Mouse (Mus musculus) ES-E14 (cell line): ENCODE measurements around the gene Cdkn1c. TPM values are rescaled to one million over a fixed set of nuclear protein-coding genes. Genes with fewer than 3 reads are reported as not detected.

Source experiments
- DNase-seq: peaks from one replicate; pipeline ENCODE4 v3.0.0-alpha.2; 2013; ENCODE audit warnings: low read depth, low spot score
- H3K27ac ChIP-seq: 2 replicates; pipeline ENCODE4 v1.5.1; 2012; ENCODE audit warnings: low read depth, mild to moderate bottlenecking, low read length, moderate library complexity, mixed read lengths; ENCODE audit not compliant: poor library complexity, insufficient read depth, severe bottlenecking
- H3K36me3 ChIP-seq: 2 replicates; pipeline ENCODE4 v1.6.1; 2012; ENCODE audit warnings: mild to moderate bottlenecking, low read length, moderate library complexity, mixed read lengths; ENCODE audit not compliant: control insufficient read depth, poor library complexity, insufficient read depth, severe bottlenecking
- H3K4me1 ChIP-seq, 2 experiments: fragments of 150-350 bp in 1 of 2; sonication (generic) in 1 of 2; 2 replicates each; pipeline ENCODE4 v1.6.1; 2012; ENCODE audit warnings: low read length in 2 of 2, mild to moderate bottlenecking in 1 of 2, mixed read lengths in 1 of 2; ENCODE audit not compliant: control insufficient read depth in 2 of 2, insufficient read depth in 2 of 2, poor library complexity in 1 of 2
- H3K4me3 ChIP-seq, 2 experiments: fragments of 150-350 bp in 1 of 2; sonication (generic) in 1 of 2; 2 replicates each; pipeline ENCODE4 v1.5.1; 2012; ENCODE audit warnings: low read length in 2 of 2, low read depth in 1 of 2, mild to moderate bottlenecking in 1 of 2, mixed read lengths in 1 of 2; ENCODE audit not compliant: insufficient read depth in 1 of 2, poor library complexity in 1 of 2, severe bottlenecking in 1 of 2
- H3K9ac ChIP-seq: 2 replicates; pipeline ENCODE4 v1.6.1; 2012; ENCODE audit warnings: low read depth, mild to moderate bottlenecking, low read length, mixed read lengths; ENCODE audit not compliant: poor library complexity, insufficient read depth, severe bottlenecking
- H3K9me3 ChIP-seq: fragments of 150-350 bp; sonication (generic); 2 replicates; pipeline ENCODE4 v1.6.1; 2012; ENCODE audit warnings: low read depth, mild to moderate bottlenecking, low read length; ENCODE audit not compliant: control insufficient read depth, insufficient read depth
- CHD2 ChIP-seq: IDR thresholded peaks from 2 replicates; pipeline ENCODE4 v1.6.1; 2014; ENCODE audit warnings: mild to moderate bottlenecking, low read depth, low read length, inconsistent platforms
- HCFC1 ChIP-seq: IDR thresholded peaks from 2 replicates; pipeline ENCODE4 v1.6.1; 2012; ENCODE audit warnings: low read length, inconsistent platforms, borderline replicate concordance; ENCODE audit not compliant: insufficient read depth
- MAFK ChIP-seq: IDR thresholded peaks from 2 replicates; pipeline ENCODE4 v1.6.1; 2014; ENCODE audit warnings: mild to moderate bottlenecking, low read depth, low read length, inconsistent platforms; ENCODE audit not compliant: insufficient read depth
- ZC3H11A ChIP-seq: IDR thresholded peaks from 2 replicates; pipeline ENCODE4 v1.6.1; 2012; ENCODE audit warnings: low read depth, mild to moderate bottlenecking, inconsistent platforms, low read length, borderline replicate concordance
- ZNF384 ChIP-seq: IDR thresholded peaks from 2 replicates; pipeline ENCODE4 v1.6.1; 2012; ENCODE audit warnings: low read depth, low read length, inconsistent platforms
- in situ Hi-C, 2 experiments: fragments of 600-800 bp; cut with MboI; formaldehyde crosslinking; loops; one replicate each; pipeline ENCODE4 v1.15.1; 2025; ENCODE audit warnings: low sequenced_read_pairs in 2 of 2, inconsistent platforms in 1 of 2; ENCODE audit not compliant: unreplicated experiment in 2 of 2
- total RNA-seq: library from RNA; depleted of rRNA; stranded (reverse); fragments of 300-350 nt; gene quantifications from 2 replicates; pipeline ENCODE4 v1.2.3, GENCODE M21; 2012

Cdkn1c gene
- total RNA-seq, 1 experiment: 57.9 TPM

GRCm38 (mm10) chr7:143463865-143464415, 3.1 kb upstream of the Cdkn1c start:
- H3K4me3 ChIP-seq: no peak overlapping the region
- no peaks in the 10 kb centered on the region for H3K9me3 ChIP-seq

GRCm38 (mm10) chr7:143462516-143462915, 1.7 kb upstream of the Cdkn1c start:
- no peak for DNase-seq
- in situ Hi-C loops: no loop called here
- H3K27ac ChIP-seq: no peak overlapping the region
- no peaks in the 10 kb centered on the region for H3K9me3 ChIP-seq
- H3K36me3 ChIP-seq: no peaks in the 10 kb centered on the region
- no peak overlapping the region for H3K4me3 ChIP-seq
- H3K4me1 ChIP-seq: peaks cover 0 to 17% of the 10 kb centered on the region in 2 experiments; a peak in 2 of 4 replicates
- no peak for TF ChIP-seq ZC3H11A
- TF ChIP-seq HCFC1: no peak
- TF ChIP-seq ZNF384: no peak
- TF ChIP-seq MAFK: no peak
- TF ChIP-seq CHD2: no peak
- no peak overlapping the region for H3K9ac ChIP-seq

More at GRCm38 (mm10) chr7:143463865-143464415, 3.1 kb upstream of the Cdkn1c start:
- peaks cover 0 to 23% of the 10 kb centered on the region in 2 experiments; a peak in 2 of 4 replicates for H3K4me1 ChIP-seq
- H3K27ac ChIP-seq: no peak overlapping the region
- no peaks in the 10 kb centered on the region for H3K36me3 ChIP-seq
- TF ChIP-seq ZNF384 (no peak), CHD2 (no peak), HCFC1 (no peak), MAFK (no peak), ZC3H11A (peak; percentile 78; the same call in 1 of the 2 replicates)
- peak; percentile 79 for DNase-seq
- in situ Hi-C loops: no loop called here
- no peak overlapping the region for H3K9ac ChIP-seq

GRCm38 (mm10) chr7:143461920-143462319, 1.1 kb upstream of the Cdkn1c start:
- Histone ChIP-seq H3K4me1 (peaks cover 0 to 13% of the 10 kb centered on the region in 2 experiments; a peak in 2 of 4 replicates), H3K27ac (no peak overlapping the region), H3K4me3 (no peak overlapping the region), H3K9me3 (no peaks in the 10 kb centered on the region), H3K36me3 (no peaks in the 10 kb centered on the region), H3K9ac (no peak overlapping the region)
- TF ChIP-seq CHD2 (no peak), HCFC1 (no peak)
- in situ Hi-C loops: no loop called here
- DNase-seq: no peak

GRCm38 (mm10) chr7:143461294-143461870, 532 bp upstream of the Cdkn1c start:
- Histone ChIP-seq H3K9me3 (no peaks in the 10 kb centered on the region), H3K4me1 (peaks cover 0 to 13% of the 10 kb centered on the region in 2 experiments; a peak in 2 of 4 replicates), H3K4me3 (peak overlapping the region; percentile 22 to 45; a peak in 2 of 4 replicates), H3K27ac (no peak overlapping the region), H3K36me3 (no peaks in the 10 kb centered on the region), H3K9ac (peak overlapping the region; percentile 28; the same call in 1 of the 2 replicates)
- no peak for DNase-seq
- no peak for TF ChIP-seq ZNF384
- no peak for TF ChIP-seq CHD2
- no peak for TF ChIP-seq HCFC1
- no peak for TF ChIP-seq ZC3H11A
- TF ChIP-seq MAFK: no peak
- in situ Hi-C loops: no loop called here
